Mouse (Mus musculus): ENCODE results near the gene Twist1. TPM values are rescaled to one million over a fixed set of nuclear protein-coding genes. Genes with fewer than 3 reads are reported as not detected.

Twist1 gene
- polyA plus RNA-seq (2016; fragmentation: Nextera tagmentation; extraction: Ambion mirVana): 16.1 and 16.6 TPM in 2 replicates

GRCm38 (mm10) chr12:33957400-33958240, at the start of gene Twist1:
Gene Twist1 (plus strand): TSS chr12:33957671.
- peak within 1 kb of the TSS; percentile 89 for H3K4me2 ChIP-seq
- peak within 1 kb of the TSS; percentile 87 for H3K9ac ChIP-seq
- peak; percentile 85 for ATAC-seq (ENCODE audit: insufficient number of reproducible peaks, low FRiP score)
- peak within 1 kb of the TSS; percentile 81 for H3K27ac ChIP-seq (ENCODE audit: poor library complexity, severe bottlenecking)
- H3K36me3 ChIP-seq: no peaks in the 10 kb centered on the region
- peaks cover 22% of the 10 kb centered on the region; the same call in 1 of the 2 replicates for H3K4me1 ChIP-seq (replicated peaks)
- peak within 1 kb of the TSS; percentile 69 for H3K4me3 ChIP-seq
- H3K9me3 ChIP-seq (replicated peaks): no peaks in the 10 kb centered on the region
- 5% methylated on average over 93 of the region's 105 CpGs for WGBS
- H3K27me3 ChIP-seq (replicated peaks): peaks cover 54% of the 10 kb centered on the region

- Histone ChIP-seq H3K9me3 (replicated peaks) (no peaks in the 10 kb centered on the region), H3K4me3 (no peak overlapping the region), H3K9ac (no peak overlapping the region), H3K27ac (ENCODE audit: poor library complexity, severe bottlenecking) (no peak overlapping the region), H3K36me3 (no peaks in the 10 kb centered on the region), H3K27me3 (replicated peaks) (peaks cover 35% of the 10 kb centered on the region), H3K4me1 (replicated peaks) (peaks cover 18% of the 10 kb centered on the region), H3K4me2 (no peak overlapping the region)
- WGBS: 12% methylated on average over 3 of the region's 3 CpGs
- no peak for ATAC-seq (ENCODE audit: insufficient number of reproducible peaks, low FRiP score)
Observed at GRCm38 (mm10) chr12:33926751-33927150, 30.7 kb upstream of the Twist1 start.

DNA sequence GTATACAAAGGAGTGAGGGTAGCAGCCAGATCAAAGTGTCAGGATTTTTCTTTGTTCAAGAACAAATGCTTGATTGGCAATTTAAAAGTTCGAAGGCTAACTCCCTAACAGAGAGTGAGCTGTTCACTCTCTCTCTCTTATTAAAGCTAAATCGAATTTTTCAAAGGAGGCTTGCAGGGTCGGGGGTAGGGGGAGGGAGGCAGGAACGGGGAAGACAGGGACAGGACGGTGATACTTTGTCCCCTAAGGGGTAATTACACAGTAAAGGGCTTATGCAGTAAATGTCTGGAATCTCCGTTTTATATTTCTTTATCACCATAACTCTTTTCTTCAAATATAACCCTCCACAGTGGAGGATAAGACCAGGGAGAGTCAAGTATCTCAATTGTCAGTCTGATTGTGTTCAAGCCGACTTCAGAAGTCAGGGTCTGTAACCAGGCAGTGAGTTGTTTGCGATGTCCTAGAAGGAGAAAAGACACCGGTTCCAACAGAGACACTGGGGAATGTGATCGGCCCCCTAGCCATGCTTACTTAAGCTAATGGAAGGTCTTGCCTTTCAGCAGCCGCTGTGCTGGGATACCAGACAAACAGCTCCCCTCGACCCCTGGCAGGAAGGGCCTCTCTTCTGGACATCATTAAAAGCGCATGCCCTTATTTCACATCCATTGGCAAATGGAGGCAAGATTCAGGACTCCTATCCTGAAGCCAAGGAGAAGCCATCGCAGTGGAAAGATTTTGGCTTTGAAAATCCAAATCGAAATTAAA, 30.0 kb upstream of the Twist1 start:
- peaks cover 18% of the 10 kb centered on the region for H3K4me1 ChIP-seq (replicated peaks)
- no peak overlapping the region; the same call in 1 of the 2 replicates for H3K4me2 ChIP-seq
- H3K36me3 ChIP-seq: no peaks in the 10 kb centered on the region
- no peak overlapping the region for H3K4me3 ChIP-seq
- no peak overlapping the region for H3K9ac ChIP-seq
- peaks cover 35% of the 10 kb centered on the region for H3K27me3 ChIP-seq (replicated peaks)
- no peak for ATAC-seq (ENCODE audit: insufficient number of reproducible peaks, low FRiP score)
- H3K9me3 ChIP-seq (replicated peaks): no peaks in the 10 kb centered on the region
- H3K27ac ChIP-seq (ENCODE audit: poor library complexity, severe bottlenecking): no peak overlapping the region
- 4% methylated on average over 15 of the region's 15 CpGs for WGBS

DNA sequence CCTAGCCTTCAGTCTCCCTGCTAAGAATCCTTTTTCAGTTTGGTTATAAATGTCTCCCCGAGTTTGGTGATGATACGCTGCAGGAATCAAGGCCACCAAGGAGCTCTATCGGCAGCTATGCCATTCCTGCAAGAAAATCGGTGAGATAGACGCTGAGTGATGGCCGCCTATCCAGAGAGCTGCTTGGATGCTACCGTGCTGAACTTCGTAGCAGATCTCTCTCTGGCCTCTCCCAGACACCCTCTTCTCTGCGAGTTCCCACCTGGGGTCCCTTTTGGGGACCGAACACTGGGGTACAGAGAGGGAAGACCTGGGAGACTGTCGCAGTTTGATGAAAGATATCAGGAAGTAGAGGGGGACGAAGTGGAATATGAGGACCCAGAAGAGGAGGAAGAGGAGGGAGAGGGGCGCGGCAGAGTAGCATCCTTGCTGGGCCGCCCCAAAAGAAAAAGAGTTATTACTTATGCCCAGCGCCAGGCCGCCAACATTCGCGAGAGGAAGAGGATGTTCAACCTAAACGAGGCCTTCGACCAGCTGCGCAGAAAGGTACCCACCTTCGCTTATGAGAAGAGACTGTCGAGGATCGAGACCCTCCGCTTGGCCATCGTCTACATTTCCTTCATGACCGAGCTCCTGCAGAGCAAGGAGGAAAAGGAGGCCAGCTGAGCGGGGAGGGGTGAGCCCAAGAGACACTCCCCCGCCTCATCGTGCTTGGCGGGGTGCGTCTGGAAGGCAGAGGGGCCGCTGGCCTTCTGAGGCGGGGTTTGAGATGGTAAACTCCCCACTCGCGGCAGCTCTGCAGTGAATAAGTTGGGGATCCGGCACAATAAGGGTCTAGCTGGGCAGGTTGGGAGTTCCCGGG, 28.9 kb upstream of the Twist1 start, which contains the start of gene Ferd3l:
Ferd3l (plus strand) TSS at position 95 of the 862 bp plus-strand sequence.
- Histone ChIP-seq H3K4me1 (replicated peaks) (peaks cover 18% of the 10 kb centered on the region), H3K9ac (no peak within 1 kb of the TSS), H3K4me3 (peak within 1 kb of the TSS; percentile 38), H3K27ac (ENCODE audit: poor library complexity, severe bottlenecking) (no peak within 1 kb of the TSS), H3K36me3 (no peaks in the 10 kb centered on the region), H3K9me3 (replicated peaks) (no peaks in the 10 kb centered on the region), H3K4me2 (peak within 1 kb of the TSS; percentile 64), H3K27me3 (replicated peaks) (peaks cover 35% of the 10 kb centered on the region)
- no peak for ATAC-seq (ENCODE audit: insufficient number of reproducible peaks, low FRiP score)
- under 1% methylated on average over 39 of the region's 39 CpGs for WGBS

- no peak overlapping the region for H3K27ac ChIP-seq (ENCODE audit: poor library complexity, severe bottlenecking)
- no peaks in the 10 kb centered on the region for H3K36me3 ChIP-seq
- WGBS: 8% methylated on average over 3 of the region's 3 CpGs
- no peak overlapping the region for H3K4me3 ChIP-seq
- ATAC-seq (ENCODE audit: insufficient number of reproducible peaks, low FRiP score): no peak
- H3K9ac ChIP-seq: no peak overlapping the region
- H3K4me2 ChIP-seq: no peak overlapping the region
- H3K27me3 ChIP-seq (replicated peaks): peaks cover 29% of the 10 kb centered on the region
- peaks cover 15% of the 10 kb centered on the region; the same call in 1 of the 2 replicates for H3K4me1 ChIP-seq (replicated peaks)
- H3K9me3 ChIP-seq (replicated peaks): no peaks in the 10 kb centered on the region
Observed at GRCm38 (mm10) chr12:33952843-33953242, 4.6 kb upstream of the Twist1 start.

DNA sequence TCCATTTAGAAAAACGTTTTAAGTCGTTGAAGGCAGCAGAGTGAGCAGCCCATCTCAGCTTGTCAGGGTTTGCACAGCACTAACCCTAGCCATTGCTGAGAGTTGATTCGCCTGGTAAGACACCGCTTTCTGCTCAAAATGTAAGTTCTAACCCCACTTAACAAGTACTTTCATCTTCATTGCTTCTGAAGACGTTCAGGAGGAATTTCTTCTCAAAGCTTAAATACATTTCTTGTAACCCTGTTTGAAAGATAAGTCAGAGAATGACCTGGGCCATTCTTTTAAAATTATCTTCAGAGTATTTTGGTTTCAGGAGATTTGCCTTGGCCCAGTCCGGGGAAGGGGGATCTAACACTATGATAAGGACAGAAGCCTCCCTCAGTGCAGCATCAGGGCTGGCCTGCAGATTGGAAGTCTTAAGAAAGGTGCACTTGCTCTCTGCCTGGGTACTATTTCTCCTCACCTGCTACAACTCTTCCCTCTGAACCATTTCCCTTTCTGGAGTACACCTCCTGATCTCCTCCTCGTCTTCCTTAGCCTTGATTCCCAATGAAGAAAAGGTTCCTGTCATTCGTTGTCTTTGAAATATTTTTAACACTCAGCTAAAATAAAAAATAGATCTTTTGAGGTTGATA, 2.4 kb upstream of the Twist1 start:
- no peak overlapping the region for H3K27ac ChIP-seq (ENCODE audit: poor library complexity, severe bottlenecking)
- H3K9me3 ChIP-seq (replicated peaks): no peaks in the 10 kb centered on the region
- WGBS: 21% methylated on average over 8 of the region's 8 CpGs
- no peak overlapping the region for H3K9ac ChIP-seq
- H3K36me3 ChIP-seq: no peaks in the 10 kb centered on the region
- H3K27me3 ChIP-seq (replicated peaks): peaks cover 41% of the 10 kb centered on the region
- peaks cover 22% of the 10 kb centered on the region; the same call in 1 of the 2 replicates for H3K4me1 ChIP-seq (replicated peaks)
- ATAC-seq (ENCODE audit: insufficient number of reproducible peaks, low FRiP score): no peak
- no peak overlapping the region for H3K4me2 ChIP-seq
- H3K4me3 ChIP-seq: no peak overlapping the region

GRCm38 (mm10) chr12:33955606-33956295, 1.7 kb upstream of the Twist1 start:
- peaks cover 22% of the 10 kb centered on the region; the same call in 1 of the 2 replicates for H3K4me1 ChIP-seq (replicated peaks)
- H3K27me3 ChIP-seq (replicated peaks): peaks cover 41% of the 10 kb centered on the region
- no peaks in the 10 kb centered on the region for H3K36me3 ChIP-seq
- peak overlapping the region; percentile 35 for H3K4me3 ChIP-seq
- 5% methylated on average over 28 of the region's 28 CpGs for WGBS
- ATAC-seq (ENCODE audit: insufficient number of reproducible peaks, low FRiP score): no peak
- peak overlapping the region; percentile 55 for H3K9ac ChIP-seq
- no peaks in the 10 kb centered on the region for H3K9me3 ChIP-seq (replicated peaks)
- peak overlapping the region; percentile 61 for H3K4me2 ChIP-seq
- peak overlapping the region; percentile 65; the same call in 1 of the 2 replicates for H3K27ac ChIP-seq (ENCODE audit: poor library complexity, severe bottlenecking)

- Histone ChIP-seq H3K4me3 (peak overlapping the region; percentile 69), H3K27ac (ENCODE audit: poor library complexity, severe bottlenecking) (peak overlapping the region; percentile 78), H3K9me3 (replicated peaks) (no peaks in the 10 kb centered on the region), H3K9ac (peak overlapping the region; percentile 87), H3K4me1 (replicated peaks) (peaks cover 22% of the 10 kb centered on the region; the same call in 1 of the 2 replicates), H3K4me2 (peak overlapping the region; percentile 89), H3K27me3 (replicated peaks) (peaks cover 46% of the 10 kb centered on the region), H3K36me3 (no peaks in the 10 kb centered on the region)
- ATAC-seq (ENCODE audit: insufficient number of reproducible peaks, low FRiP score): peak; percentile 30; the same call in 1 of the 2 replicates
- WGBS: under 1% methylated on average over 35 of the region's 43 CpGs
Observed at GRCm38 (mm10) chr12:33956576-33957399, 683 bp upstream of the Twist1 start.
